Mouse (Mus musculus): ENCODE measurements around the gene Asap3.

DNA sequence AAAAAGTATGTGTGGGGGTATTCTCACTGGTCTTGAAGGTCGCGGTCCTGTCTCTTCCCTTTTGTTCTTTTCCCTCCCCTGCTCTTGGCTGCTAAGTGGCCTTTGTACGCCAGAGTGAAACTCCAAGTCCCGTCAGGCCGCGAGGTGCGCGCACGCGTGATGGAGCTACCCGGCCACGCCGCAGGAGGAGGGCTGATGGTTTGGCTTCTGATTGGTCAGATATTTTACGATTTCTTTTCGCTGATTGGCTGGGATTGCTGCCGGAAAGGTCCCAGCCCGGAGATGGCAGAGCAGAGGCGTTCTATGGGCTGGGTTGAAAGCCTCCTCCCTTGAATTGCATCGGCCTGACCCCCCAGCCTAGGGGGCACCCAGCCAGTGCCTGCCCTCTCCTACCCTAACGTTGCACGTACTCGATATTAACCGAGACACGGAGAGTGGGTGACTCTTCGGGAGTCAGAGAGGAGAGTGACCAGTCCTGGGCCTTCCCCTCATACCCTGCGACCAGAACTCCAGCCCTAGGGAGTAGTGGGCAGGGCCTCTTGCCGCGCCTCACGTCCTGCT lies 79.7 kb downstream of the Asap3 start:
- no peak for TF ChIP-seq CTCF (IDR thresholded peaks at IDR 0.05; ENCODE audit: control insufficient read depth, insufficient read depth, insufficient read length)
- TF ChIP-seq USF1 (IDR thresholded peaks at IDR 0.05; ENCODE audit: low read depth): no peak
- no peak for TF ChIP-seq MYOG (IDR thresholded peaks at IDR 0.05; ENCODE audit: control insufficient read depth, extremely low read depth, insufficient read length)
- TF ChIP-seq MYOD1 (IDR thresholded peaks at IDR 0.05; ENCODE audit: control insufficient read depth, insufficient read length, low read depth): no peak
- peak; percentile 18 for TF ChIP-seq MAX (IDR thresholded peaks at IDR 0.05)
- no peak for TF ChIP-seq CEBPB (IDR thresholded peaks at IDR 0.05; ENCODE audit: low read depth)

Data from C2C12 (cell line).